Mouse (Mus musculus): ENCODE results near the gene H2al1e. TPM values are rescaled to one million over a fixed set of nuclear protein-coding genes. Genes with fewer than 3 reads are reported as not detected.

H2al1e gene
- under 1 TPM in 1 of 2 experiments, not detected in 1; 0.37 TPM for polyA plus RNA-seq (2017; shearing (Covaris generic))

DNA sequence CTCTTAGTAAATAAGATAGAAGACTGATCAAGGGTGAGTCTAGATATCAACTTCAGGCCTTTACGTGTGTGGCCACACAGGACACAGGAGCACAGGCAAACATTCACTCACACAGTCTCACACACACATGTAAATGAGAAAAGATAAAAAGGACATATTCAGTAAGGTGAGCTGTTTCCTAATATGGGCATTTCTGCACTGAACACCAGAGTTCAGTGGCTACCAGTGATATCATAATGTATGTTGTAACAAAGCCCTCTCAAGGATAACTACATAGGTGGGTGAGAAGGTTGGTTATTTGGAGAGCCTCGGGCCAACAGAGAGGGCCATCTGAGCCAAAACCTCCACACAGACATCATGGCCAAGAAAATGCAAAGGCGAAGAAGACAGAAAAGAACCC lies at the start of gene H2al1e:
TSS of gene H2al1e (plus strand) at position 301 of the 400 bp plus-strand sequence.

DNA sequence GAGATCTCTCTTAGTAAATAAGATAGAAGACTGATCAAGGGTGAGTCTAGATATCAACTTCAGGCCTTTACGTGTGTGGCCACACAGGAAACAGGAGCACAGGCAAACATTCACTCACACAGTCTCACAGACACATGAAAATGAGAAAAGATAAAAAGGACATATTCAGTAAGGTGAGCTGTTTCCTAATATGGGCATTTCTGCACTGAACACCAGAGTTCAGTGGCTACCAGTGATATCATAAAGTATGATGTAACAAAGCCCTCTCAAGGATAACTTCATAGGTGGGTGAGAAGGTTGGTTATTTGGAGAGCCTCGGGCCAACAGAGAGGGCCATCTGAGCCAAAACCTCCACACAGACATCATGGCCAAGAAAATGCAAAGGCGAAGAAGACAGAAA lies 12.8 kb upstream of the H2al1e start, which contains the start of gene H2al1a:
TSS of gene H2al1a (plus strand) at position 301 of the 400 bp plus-strand sequence.

DNA sequence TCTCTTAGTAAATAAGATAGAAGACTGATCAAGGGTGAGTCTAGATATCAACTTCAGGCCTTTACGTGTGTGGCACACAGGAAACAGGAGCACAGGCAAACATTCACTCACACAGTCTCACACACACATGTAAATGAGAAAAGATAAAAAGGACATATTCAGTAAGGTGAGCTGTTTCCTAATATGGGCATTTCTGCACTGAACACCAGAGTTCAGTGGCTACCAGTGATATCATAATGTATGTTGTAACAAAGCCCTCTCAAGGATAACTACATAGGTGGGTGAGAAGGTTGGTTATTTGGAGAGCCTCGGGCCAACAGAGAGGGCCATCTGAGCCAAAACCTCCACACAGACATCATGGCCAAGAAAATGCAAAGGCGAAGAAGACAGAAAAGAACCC lies 9.6 kb upstream of the H2al1e start, which contains the start of gene H2al1b:
TSS of gene H2al1b (plus strand) at position 301 of the 400 bp plus-strand sequence.

DNA sequence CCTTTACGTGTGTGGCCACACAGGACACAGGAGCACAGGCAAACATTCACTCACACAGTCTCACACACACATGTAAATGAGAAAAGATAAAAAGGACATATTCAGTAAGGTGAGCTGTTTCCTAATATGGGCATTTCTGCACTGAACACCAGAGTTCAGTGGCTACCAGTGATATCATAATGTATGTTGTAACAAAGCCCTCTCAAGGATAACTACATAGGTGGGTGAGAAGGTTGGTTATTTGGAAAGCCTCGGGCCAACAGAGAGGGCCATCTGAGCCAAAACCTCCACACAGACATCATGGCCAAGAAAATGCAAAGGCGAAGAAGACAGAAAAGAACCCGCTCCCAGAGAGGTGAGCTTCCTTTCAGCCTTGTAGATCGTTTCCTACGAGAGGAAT lies 6.4 kb upstream of the H2al1e start, which contains the start of gene H2al1c:
TSS of gene H2al1c (plus strand) at position 301 of the 400 bp plus-strand sequence.

DNA sequence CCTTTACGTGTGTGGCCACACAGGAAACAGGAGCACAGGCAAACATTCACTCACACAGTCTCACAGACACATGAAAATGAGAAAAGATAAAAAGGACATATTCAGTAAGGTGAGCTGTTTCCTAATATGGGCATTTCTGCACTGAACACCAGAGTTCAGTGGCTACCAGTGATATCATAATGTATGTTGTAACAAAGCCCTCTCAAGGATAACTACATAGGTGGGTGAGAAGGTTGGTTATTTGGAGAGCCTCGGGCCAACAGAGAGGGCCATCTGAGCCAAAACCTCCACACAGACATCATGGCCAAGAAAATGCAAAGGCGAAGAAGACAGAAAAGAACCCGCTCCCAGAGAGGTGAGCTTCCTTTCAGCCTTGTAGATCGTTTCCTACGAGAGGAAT lies 3.2 kb upstream of the H2al1e start, which contains the start of gene H2al1d:
TSS of gene H2al1d (plus strand) at position 301 of the 400 bp plus-strand sequence.

DNA sequence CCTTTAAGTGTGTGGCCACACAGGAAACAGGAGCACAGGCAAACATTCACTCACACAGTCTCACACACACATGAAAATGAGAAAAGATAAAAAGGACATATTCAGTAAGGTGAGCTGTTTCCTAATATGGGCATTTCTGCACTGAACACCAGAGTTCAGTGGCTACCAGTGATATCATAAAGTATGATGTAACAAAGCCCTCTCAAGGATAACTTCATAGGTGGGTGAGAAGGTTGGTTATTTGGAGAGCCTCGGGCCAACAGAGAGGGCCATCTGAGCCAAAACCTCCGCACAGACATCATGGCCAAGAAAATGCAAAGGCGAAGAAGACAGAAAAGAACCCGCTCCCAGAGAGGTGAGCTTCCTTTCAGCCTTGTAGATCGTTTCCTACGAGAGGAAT lies 3.1 kb downstream of the H2al1e start, which contains the start of gene H2al1f:
TSS of gene H2al1f (plus strand) at position 301 of the 400 bp plus-strand sequence.

DNA sequence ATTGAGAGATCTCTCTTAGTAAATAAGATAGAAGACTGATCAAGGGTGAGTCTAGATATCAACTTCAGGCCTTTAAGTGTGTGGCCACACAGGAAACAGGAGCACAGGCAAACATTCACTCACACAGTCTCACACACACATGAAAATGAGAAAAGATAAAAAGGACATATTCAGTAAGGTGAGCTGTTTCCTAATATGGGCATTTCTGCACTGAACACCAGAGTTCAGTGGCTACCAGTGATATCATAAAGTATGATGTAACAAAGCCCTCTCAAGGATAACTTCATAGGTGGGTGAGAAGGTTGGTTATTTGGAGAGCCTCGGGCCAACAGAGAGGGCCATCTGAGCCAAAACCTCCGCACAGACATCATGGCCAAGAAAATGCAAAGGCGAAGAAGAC lies 6.2 kb downstream of the H2al1e start, which contains the start of gene H2al1g:
TSS of gene H2al1g (plus strand) at position 301 of the 400 bp plus-strand sequence.

DNA sequence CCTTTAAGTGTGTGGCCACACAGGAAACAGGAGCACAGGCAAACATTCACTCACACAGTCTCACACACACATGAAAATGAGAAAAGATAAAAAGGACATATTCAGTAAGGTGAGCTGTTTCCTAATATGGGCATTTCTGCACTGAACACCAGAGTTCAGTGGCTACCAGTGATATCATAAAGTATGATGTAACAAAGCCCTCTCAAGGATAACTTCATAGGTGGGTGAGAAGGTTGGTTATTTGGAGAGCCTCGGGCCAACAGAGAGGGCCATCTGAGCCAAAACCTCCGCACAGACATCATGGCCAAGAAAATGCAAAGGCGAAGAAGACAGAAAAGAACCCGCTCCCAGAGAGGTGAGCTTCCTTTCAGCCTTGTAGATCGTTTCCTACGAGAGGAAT lies 9.5 kb downstream of the H2al1e start, which contains the start of gene H2al1h:
TSS of gene H2al1h (plus strand) at position 301 of the 400 bp plus-strand sequence.

DNA sequence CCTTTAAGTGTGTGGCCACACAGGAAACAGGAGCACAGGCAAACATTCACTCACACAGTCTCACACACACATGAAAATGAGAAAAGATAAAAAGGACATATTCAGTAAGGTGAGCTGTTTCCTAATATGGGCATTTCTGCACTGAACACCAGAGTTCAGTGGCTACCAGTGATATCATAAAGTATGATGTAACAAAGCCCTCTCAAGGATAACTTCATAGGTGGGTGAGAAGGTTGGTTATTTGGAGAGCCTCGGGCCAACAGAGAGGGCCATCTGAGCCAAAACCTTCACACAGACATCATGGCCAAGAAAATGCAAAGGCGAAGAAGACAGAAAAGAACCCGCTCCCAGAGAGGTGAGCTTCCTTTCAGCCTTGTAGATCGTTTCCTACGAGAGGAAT lies 12.6 kb downstream of the H2al1e start, which contains the start of gene H2al1i:
TSS of gene H2al1i (plus strand) at position 301 of the 400 bp plus-strand sequence.

DNA sequence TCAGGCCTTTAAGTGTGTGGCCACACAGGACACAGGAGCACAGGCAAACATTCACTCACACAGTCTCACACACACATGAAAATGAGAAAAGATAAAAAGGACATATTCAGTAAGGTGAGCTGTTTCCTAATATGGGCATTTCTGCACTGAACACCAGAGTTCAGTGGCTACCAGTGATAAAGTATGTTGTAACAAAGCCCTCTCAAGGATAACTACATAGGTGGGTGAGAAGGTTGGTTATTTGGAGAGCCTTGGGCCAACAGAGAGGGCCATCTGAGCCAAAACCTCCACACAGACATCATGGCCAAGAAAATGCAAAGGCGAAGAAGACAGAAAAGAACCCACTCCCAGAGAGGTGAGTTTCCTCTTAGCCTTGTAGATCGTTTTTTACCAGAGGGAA lies 15.8 kb downstream of the H2al1e start, which contains the start of gene H2al1j:
TSS of gene H2al1j (plus strand) at position 301 of the 400 bp plus-strand sequence.

Other genes with a start within 250 kb of the H2al1e start
- gene H2al1a, start 12.7 kb upstream of the H2al1e start, polyA plus RNA-seq (2017; shearing (Covaris generic)), result not detected
- not detected for gene H2al1b, start 9.5 kb upstream of the H2al1e start, polyA plus RNA-seq (2017; shearing (Covaris generic))
- not detected for gene H2al1c, start 6.3 kb upstream of the H2al1e start, polyA plus RNA-seq (2017; shearing (Covaris generic))
- gene H2al1d, start 3.1 kb upstream of the H2al1e start, polyA plus RNA-seq (2017; shearing (Covaris generic)), result not detected
- gene H2al1f, start 3.2 kb downstream of the H2al1e start, polyA plus RNA-seq (2017; shearing (Covaris generic)), result not detected
- gene H2al1g, start 6.3 kb downstream of the H2al1e start, polyA plus RNA-seq (2017; shearing (Covaris generic)), result not detected
- gene H2al1h, start 9.6 kb downstream of the H2al1e start, polyA plus RNA-seq (2017; shearing (Covaris generic)), result not detected
- gene H2al1i, start 12.7 kb downstream of the H2al1e start, polyA plus RNA-seq (2017; shearing (Covaris generic)), result not detected
- gene H2al1j, start 15.9 kb downstream of the H2al1e start, polyA plus RNA-seq (2017; shearing (Covaris generic)), result not detected

Measured in activated CD4-positive, CD25-positive, alpha-beta regulatory T cell (primary cell).